Mouse (Mus musculus): Measurements from ENCODE around the gene Pax5. TPM values are rescaled to one million over a fixed set of nuclear protein-coding genes. Genes with fewer than 3 reads are reported as not detected.
"Not testable (repeated sequence)": the region's sequence is repeated elsewhere in the genome, so short reads cannot be mapped to it uniquely, and the experiment has no call there.

Pax5 gene
- 1 to 10 TPM in 1 of 2 experiments, under 1 TPM in 1; 0.82 to 8.7 TPM for total RNA-seq (2021)
- long read RNA-seq, experiment 1: 0 reads
- long read RNA-seq, experiment 2: 0 reads

GRCm38 (mm10) chr4:44709740-44710700, at the start of gene Pax5:
TSS of gene Pax5 (minus strand) at chr4:44710487.
- no peak for DNase-seq

GRCm38 (mm10) chr4:44757131-44757530, 46.8 kb upstream of the Pax5 start:
- DNase-seq: not testable (repeated sequence)

- peak; percentile 94 to 97 for DNase-seq
Measured at GRCm38 (mm10) chr4:44756134-44756951, 46.1 kb upstream of the Pax5 start.

GRCm38 (mm10) chr4:44755553-44756133, 45.4 kb upstream of the Pax5 start, which contains the start of gene Zcchc7:
TSS of gene Zcchc7 (plus strand) at chr4:44755877.
- no peak for DNase-seq

GRCm38 (mm10) chr4:44740471-44740870, 30.2 kb upstream of the Pax5 start:
- DNase-seq: no peak

- DNase-seq: no peak
Measured at GRCm38 (mm10) chr4:44721237-44721636, 10.9 kb upstream of the Pax5 start.

GRCm38 (mm10) chr4:44720046-44720445, 9.8 kb upstream of the Pax5 start:
- no peak for DNase-seq

GRCm38 (mm10) chr4:44717676-44718075, 7.4 kb upstream of the Pax5 start:
- no peak for DNase-seq

- no peak for DNase-seq
Measured at GRCm38 (mm10) chr4:44716391-44716790, 6.1 kb upstream of the Pax5 start.

- DNase-seq: no peak
Measured at GRCm38 (mm10) chr4:44715621-44716160, 5.4 kb upstream of the Pax5 start.

GRCm38 (mm10) chr4:44714111-44714621, 3.9 kb upstream of the Pax5 start:
- DNase-seq: no peak

- no peak for DNase-seq
Measured at GRCm38 (mm10) chr4:44713554-44714051, 3.3 kb upstream of the Pax5 start.

- peak in 1 of 2 experiments; percentile 29 for DNase-seq
Measured at GRCm38 (mm10) chr4:44712786-44713553, 2.7 kb upstream of the Pax5 start.

- DNase-seq: no peak
Measured at GRCm38 (mm10) chr4:44712051-44712700, 1.9 kb upstream of the Pax5 start.

- no peak for DNase-seq
Measured at GRCm38 (mm10) chr4:44711136-44711900, 1.0 kb upstream of the Pax5 start.

GRCm38 (mm10) chr4:44710701-44711097, 412 bp upstream of the Pax5 start:
- DNase-seq: no peak

- no peak for DNase-seq
Measured at GRCm38 (mm10) chr4:44709091-44709695, 1.1 kb downstream of the Pax5 start.

- no peak for DNase-seq
Measured at GRCm38 (mm10) chr4:44708311-44708710, 2.0 kb downstream of the Pax5 start.

GRCm38 (mm10) chr4:44706865-44707264, 3.4 kb downstream of the Pax5 start:
- no peak for DNase-seq
